Mouse (Mus musculus) right cerebral cortex, adult 2 months (tissue): ENCODE measurements around the gene Tmem108.

Source experiments
- DNase-seq, 2 experiments: peaks; one replicate each; pipeline ENCODE4 v3.0.0; 2021 to 2022; ENCODE audit warnings: low spot score in 2 of 2

The Tmem108 gene

GRCm38 (mm10) chr9:103636847-103637246 is 124.8 kb downstream of the Tmem108 start:
- no peak for DNase-seq

- DNase-seq = no peak
These were observed 132.7 kb downstream of the Tmem108 start for GRCm38 (mm10) chr9:103628861-103629469.

GRCm38 (mm10) chr9:103627404-103627900 is 134.2 kb downstream of the Tmem108 start:
- no peak for DNase-seq

GRCm38 (mm10) chr9:103626156-103626555 is 135.5 kb downstream of the Tmem108 start:
- no peak for DNase-seq

- peak; percentile 79 to 86 for DNase-seq
These were observed 137.0 kb downstream of the Tmem108 start for GRCm38 (mm10) chr9:103624649-103625048.

GRCm38 (mm10) chr9:103623560-103624316 is 137.9 kb downstream of the Tmem108 start:
- peak; percentile 59 to 67 for DNase-seq

GRCm38 (mm10) chr9:103622988-103623387 is 138.6 kb downstream of the Tmem108 start:
- no peak for DNase-seq

GRCm38 (mm10) chr9:103621870-103622269 is 139.8 kb downstream of the Tmem108 start:
- no peak for DNase-seq

GRCm38 (mm10) chr9:103620517-103621212 is 141.0 kb downstream of the Tmem108 start:
- DNase-seq = no peak

GRCm38 (mm10) chr9:103614260-103614659 is 147.4 kb downstream of the Tmem108 start:
- DNase-seq = no peak

- DNase-seq = no peak
These were observed 153.2 kb downstream of the Tmem108 start for GRCm38 (mm10) chr9:103608161-103609058.

GRCm38 (mm10) chr9:103606056-103606455 is 155.6 kb downstream of the Tmem108 start:
- no peak for DNase-seq

GRCm38 (mm10) chr9:103603792-103604191 is 157.8 kb downstream of the Tmem108 start:
- no peak for DNase-seq

GRCm38 (mm10) chr9:103601878-103602277 is 159.8 kb downstream of the Tmem108 start:
- DNase-seq = no peak

- DNase-seq = no peak
These were observed 160.8 kb downstream of the Tmem108 start for GRCm38 (mm10) chr9:103600834-103601233.

- DNase-seq = no peak
These were observed 161.7 kb downstream of the Tmem108 start for GRCm38 (mm10) chr9:103599908-103600307.

GRCm38 (mm10) chr9:103597861-103598260 is 163.8 kb downstream of the Tmem108 start:
- DNase-seq = peak; percentile 57 to 59

GRCm38 (mm10) chr9:103595190-103595837 is 166.3 kb downstream of the Tmem108 start:
- DNase-seq = peak; percentile 77 to 91

- DNase-seq = no peak
These were observed 167.0 kb downstream of the Tmem108 start for GRCm38 (mm10) chr9:103594423-103595189.

- DNase-seq = no peak
These were observed 168.6 kb downstream of the Tmem108 start for GRCm38 (mm10) chr9:103593079-103593478.
